Mouse (Mus musculus): Measurements from ENCODE around the gene Ccdc177. TPM values are rescaled to one million over a fixed set of nuclear protein-coding genes. Genes with fewer than 3 reads are reported as not detected.
"Not testable (repeated sequence)": the region's sequence is repeated elsewhere in the genome, so short reads cannot be mapped to it uniquely, and the experiment has no call there.

Ccdc177 gene
- total RNA-seq (2021) = not detected
- long read RNA-seq, experiment 1 = 0 reads
- long read RNA-seq, experiment 2 = 0 reads

GRCm38 (mm10) chr12:80760396-80760801 is at the start of gene Ccdc177:
Gene Ccdc177, minus strand, starts transcription at chr12:80760687.
- peak; percentile 63 to 71 for DNase-seq (ENCODE audit: low spot score in 2 of 2)

DNA sequence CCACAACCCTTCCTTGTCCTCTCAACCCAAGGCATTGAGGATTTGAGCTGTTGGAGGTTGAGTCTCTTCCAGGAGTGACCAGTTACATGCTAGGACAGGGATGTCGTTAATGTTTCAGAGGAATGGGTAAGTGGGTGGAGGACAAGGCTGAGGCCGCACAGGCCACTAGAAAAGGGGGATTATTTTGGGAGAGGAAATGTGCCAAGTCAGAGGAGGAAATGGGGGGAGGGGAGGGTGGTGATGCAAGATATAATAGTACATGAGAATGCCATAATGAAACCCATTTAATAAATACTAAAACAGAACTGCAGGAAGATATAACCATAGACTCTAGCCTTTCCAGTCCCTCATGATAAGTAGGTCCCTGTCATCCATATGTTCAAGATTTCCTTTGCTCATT is 49.5 kb upstream of the Ccdc177 start:
- DNase-seq (ENCODE audit: low spot score in 2 of 2) = no peak

DNA sequence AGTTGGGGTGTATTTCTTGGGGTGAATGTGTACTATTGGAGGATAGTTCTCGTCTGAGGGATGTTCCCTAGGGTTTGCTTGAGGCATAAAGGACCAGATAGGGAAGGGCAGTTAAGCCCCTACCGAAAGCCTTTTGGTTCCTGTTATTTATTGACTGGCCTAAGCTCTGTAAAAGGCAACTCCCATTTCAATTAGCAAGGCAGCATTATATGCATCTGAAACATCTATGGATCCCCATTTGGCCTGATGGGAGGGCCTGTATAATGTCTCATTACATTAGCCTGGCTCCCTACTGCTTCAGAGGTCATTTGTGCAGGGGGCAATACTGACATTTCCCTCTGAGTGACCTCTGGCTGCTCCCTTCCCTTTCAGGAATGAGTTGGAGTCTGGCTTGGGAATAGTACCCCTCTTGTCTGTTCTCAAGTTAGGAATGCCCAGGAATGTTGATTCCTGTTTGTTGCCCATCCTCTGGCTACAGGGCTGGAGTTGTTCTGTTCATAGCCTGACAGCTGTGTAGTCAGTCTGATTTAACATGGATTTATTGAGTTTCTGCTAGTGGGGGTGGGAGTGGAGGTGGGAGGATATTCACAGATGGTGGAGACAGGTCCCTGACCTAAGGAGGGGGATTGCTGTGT is 47.1 kb upstream of the Ccdc177 start:
- DNase-seq (ENCODE audit: low spot score in 2 of 2) = no peak

GRCm38 (mm10) chr12:80804861-80805428 is 44.5 kb upstream of the Ccdc177 start:
- no peak for DNase-seq (ENCODE audit: low spot score in 2 of 2)

GRCm38 (mm10) chr12:80803924-80804323 is 43.4 kb upstream of the Ccdc177 start:
- DNase-seq (ENCODE audit: low spot score in 2 of 2) = peak; percentile 26 to 59

GRCm38 (mm10) chr12:80801443-80801842 is 41.0 kb upstream of the Ccdc177 start:
- no peak for DNase-seq (ENCODE audit: low spot score in 2 of 2)

GRCm38 (mm10) chr12:80800156-80800555 is 39.7 kb upstream of the Ccdc177 start:
- no peak for DNase-seq (ENCODE audit: low spot score in 2 of 2)

DNA sequence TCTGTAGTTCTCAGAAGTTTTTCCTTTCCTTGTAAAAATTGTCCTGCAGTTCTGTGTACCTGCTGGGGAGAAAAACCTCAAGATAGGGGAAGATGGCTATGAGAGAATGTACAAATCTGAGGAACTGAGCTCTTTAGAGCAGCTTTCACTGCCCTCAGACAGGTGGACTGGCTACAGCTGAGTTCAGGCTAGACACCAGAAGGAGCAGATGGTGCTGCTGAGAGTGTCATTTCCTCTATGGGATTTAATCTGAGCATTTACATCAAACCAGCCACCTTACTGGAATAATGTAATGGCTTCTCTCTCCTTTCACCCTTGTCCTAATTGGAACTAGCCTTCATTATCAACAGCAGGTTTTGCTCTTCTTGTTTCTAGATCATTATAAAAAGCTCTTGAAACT is 37.8 kb upstream of the Ccdc177 start:
- DNase-seq (ENCODE audit: low spot score in 2 of 2) = no peak

- DNase-seq (ENCODE audit: low spot score in 2 of 2) = no peak
Measured at GRCm38 (mm10) chr12:80794935-80795785, 34.7 kb upstream of the Ccdc177 start.

GRCm38 (mm10) chr12:80794522-80794921 is 34.0 kb upstream of the Ccdc177 start:
- DNase-seq (ENCODE audit: low spot score in 2 of 2) = no peak

- no peak for DNase-seq (ENCODE audit: low spot score in 2 of 2)
Measured at GRCm38 (mm10) chr12:80793535-80793934, 33.0 kb upstream of the Ccdc177 start.

DNA sequence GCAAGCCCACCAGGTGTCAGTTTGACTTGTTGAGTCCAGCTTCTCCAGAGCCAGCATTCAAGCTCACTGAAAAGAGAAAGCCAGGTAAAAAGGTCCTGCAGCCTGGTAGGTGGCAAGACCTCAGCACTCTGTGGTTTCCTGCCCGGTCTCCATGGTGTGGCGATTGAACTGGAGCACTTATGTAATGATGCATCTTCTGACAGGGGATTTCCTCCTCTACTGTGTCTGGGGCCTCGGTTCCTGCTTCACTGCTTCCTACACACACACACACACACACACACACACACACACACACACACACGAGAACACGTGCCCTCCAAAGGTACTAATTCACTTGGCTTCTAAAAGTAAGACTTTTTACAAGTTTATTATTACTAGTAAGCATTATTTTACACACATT is 32.4 kb upstream of the Ccdc177 start:
- DNase-seq (ENCODE audit: low spot score in 2 of 2) = peak in 1 of 2 experiments; percentile 29

- DNase-seq (ENCODE audit: low spot score in 2 of 2) = no peak
Measured at GRCm38 (mm10) chr12:80791571-80792444, 31.3 kb upstream of the Ccdc177 start.

DNA sequence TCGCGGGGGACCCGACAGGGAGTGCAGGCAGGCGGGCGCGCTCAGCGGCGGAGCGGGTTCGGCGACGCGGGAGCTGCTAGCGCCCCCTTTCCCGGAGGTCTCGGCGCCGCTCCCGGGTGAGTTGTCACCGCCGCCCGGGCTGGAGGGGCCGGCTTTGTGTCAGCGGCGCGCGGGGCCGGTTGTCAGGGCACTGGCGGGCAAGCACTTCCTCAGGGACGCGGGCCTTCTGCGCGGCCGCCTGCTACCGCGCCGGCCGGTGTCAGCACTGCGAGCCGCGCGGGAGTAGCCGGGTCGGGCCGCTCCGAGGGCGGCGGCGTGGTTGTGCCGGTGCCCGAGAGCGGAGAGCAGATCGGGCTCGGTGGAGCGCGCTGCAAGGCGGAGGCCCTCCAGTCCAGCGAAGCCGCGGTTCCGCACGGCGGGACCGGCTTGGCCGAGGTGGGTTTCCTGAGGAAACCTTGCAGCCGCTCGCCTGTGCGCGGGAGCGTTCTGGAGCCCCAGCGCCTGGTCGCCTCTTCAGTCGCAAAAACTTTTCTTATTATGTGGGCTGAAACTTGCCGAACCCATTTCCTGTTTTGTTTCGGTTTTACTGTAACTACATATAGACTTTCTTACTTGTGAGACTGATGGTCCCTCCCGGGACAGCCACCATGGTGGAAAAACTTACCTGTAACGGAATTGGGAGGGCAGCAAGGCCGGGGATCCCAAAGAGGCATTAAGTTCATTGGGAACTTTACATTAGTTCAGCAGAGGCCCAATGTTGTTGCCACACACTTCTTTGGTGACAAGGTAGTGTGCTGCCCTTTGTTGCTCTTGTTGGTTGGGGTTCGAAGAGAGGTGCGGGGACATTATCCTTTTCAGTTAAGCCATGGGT is 30.4 kb upstream of the Ccdc177 start:
- no peak for DNase-seq (ENCODE audit: low spot score in 2 of 2)

DNA sequence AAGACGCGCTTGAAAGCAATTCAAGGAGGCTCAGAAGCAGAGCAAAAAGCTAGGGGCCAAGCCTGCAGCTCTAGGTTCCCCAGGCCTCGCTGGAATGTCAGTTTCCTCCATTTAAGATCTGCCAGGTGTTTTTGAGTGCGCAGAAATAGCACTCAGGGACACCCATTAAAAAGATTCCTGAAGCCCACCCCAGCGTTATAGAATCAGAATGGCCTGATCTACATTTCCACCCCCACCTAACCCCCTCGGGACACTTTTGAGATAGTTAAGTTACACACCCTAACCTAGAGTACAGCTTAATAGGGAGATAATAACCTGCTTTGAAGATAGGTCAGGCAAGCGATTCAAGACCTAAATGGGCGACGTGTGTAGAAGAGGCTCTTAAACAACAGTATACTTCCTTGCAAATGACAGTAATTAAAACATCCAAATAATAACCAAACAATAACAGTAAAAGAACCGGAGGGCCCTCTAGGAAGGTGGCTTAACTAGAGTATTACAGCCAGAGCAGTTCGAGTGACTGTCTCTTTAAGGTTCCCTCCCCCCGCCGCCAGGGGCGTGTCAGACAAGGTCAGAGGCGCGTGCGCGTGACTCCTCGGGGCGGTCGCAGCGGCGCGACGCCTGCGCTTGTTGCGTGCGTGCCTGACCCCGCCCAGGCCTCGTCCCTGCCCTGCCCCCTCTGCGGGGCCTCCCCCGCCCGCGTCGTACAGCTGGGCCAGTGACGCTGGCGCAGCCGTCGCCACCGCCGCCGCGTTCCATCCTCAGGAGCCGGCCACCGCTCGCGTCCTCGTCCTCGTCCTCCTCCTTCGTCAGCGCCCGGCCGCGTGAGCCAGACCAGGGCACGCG is 29.6 kb upstream of the Ccdc177 start, which contains the start of gene Susd6:
Gene Susd6, plus strand, starts transcription at position 662 of the 846 bp plus-strand sequence.
- DNase-seq (ENCODE audit: low spot score in 2 of 2) = peak; percentile 98 to 99

- not testable (repeated sequence) for DNase-seq (ENCODE audit: low spot score in 2 of 2)
Measured at GRCm38 (mm10) chr12:80789276-80789675, 28.8 kb upstream of the Ccdc177 start.

- DNase-seq (ENCODE audit: low spot score in 2 of 2) = no peak
Measured at GRCm38 (mm10) chr12:80788188-80788587, 27.7 kb upstream of the Ccdc177 start.

GRCm38 (mm10) chr12:80787604-80788003 is 27.1 kb upstream of the Ccdc177 start:
- DNase-seq (ENCODE audit: low spot score in 2 of 2) = no peak

DNA sequence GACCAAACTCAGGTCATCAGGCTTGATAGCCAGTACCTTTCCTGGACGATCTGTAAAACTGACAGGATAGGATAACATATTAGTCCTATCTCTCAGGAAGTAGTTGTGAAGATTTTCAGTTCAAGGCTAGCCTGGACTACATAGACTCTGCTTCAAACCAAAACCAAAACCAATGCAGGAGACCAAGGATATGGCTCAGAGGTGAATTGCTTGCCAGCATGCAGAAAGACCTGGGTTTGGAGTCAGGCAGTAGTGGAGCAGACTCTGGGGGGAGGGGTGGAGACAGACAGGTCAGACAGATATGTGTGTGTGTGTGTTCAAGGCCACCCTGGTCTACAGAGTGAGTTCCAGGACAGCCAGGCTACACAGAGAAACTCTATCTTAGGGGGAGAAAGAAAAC is 26.1 kb upstream of the Ccdc177 start:
- DNase-seq (ENCODE audit: low spot score in 2 of 2) = no peak
